Mouse (Mus musculus) brain, embryonic 14.5 days (tissue): ENCODE measurements around the gene Akt2. TPM values are rescaled to one million over a fixed set of nuclear protein-coding genes. Genes with fewer than 3 reads are reported as not detected.

Experiments used
- DNase-seq: peaks from one replicate; pipeline ENCODE4 v3.0.0-alpha.2; 2011; ENCODE audit warnings: low read depth
- CTCF ChIP-seq: fragments of 200-500 bp; IDR thresholded peaks from 2 replicates; pipeline ENCODE4 v1.5.1; 2012; ENCODE audit warnings: inconsistent platforms, mild to moderate bottlenecking, moderate library complexity, borderline replicate concordance; ENCODE audit not compliant: insufficient read depth, insufficient read length; ENCODE audit errors: extremely low read depth
- POLR2A ChIP-seq: fragments of 200-500 bp; IDR thresholded peaks from 2 replicates; pipeline ENCODE4 v1.6.1; 2012; ENCODE audit warnings: mild to moderate bottlenecking, inconsistent platforms, borderline replicate concordance; ENCODE audit not compliant: poor library complexity, insufficient read depth, insufficient read length, severe bottlenecking; ENCODE audit errors: extremely low read depth
- polyA plus RNA-seq: library from polyadenylated mRNA; depleted of rRNA; stranded (reverse); fragments of >200 nt; gene quantifications from 2 replicates; pipeline ENCODE4 v1.2.3, GENCODE M21; 2012

The Akt2 gene
- polyA plus RNA-seq, 1 experiment = 74.2 TPM

DNA sequence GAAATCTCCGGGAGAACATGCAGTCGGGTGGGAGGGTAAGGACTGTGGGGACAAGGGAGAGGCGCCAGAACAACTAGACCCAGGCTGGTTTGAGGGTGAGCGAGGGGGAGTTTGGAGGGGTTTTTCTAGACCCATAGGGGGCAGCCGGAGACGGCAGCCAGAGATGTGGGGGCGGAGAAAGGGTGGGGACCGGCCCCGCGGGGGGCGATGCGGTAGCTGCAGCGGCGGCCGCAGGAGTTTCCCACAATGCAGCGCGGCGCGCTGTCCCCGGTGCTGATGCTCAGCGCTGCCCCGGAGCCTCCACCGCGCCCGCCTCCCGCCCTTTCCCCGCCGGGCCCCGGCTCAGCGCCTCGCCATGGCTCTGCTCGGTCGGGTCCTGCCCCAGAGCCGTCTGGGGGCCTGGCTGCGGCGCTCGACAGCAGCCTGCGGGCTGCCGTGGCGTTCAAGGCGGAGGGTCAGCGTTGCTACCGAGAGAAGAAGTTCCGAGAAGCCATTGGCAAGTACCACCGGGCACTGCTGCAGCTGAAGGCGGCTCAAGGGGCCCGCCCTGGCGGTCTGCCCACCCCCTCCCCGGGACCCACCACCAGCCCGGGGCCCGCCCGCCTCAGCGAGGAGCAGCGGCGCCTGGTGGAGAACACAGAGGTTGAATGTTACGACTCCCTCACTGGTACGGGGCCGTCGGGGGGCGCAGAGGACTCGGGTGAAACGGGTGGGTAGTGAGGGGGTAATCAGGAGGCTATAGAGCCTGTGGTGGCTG is 62.5 kb downstream of the Akt2 start, which contains the start of gene Ttc9b:
TSS of gene Ttc9b (plus strand) at position 235 of the 757 bp plus-strand sequence.
- TF ChIP-seq POLR2A (peak; percentile 83), CTCF (peak; percentile 47; the same call in 1 of the 2 replicates)
- peak; percentile 90 for DNase-seq

- peak; percentile 43 for DNase-seq
- TF ChIP-seq CTCF (peak; percentile 57; the same call in 1 of the 2 replicates), POLR2A (no peak)
Observed at GRCm38 (mm10) chr7:27654607-27655276, 63.4 kb downstream of the Akt2 start.

- no peak for TF ChIP-seq CTCF
- no peak for TF ChIP-seq POLR2A
- DNase-seq = no peak
Observed at GRCm38 (mm10) chr7:27655545-27655944, 64.2 kb downstream of the Akt2 start.

GRCm38 (mm10) chr7:27656600-27656999 is 65.2 kb downstream of the Akt2 start:
- no peak for DNase-seq
- TF ChIP-seq POLR2A (no peak), CTCF (no peak)

GRCm38 (mm10) chr7:27657824-27658395 is 66.6 kb downstream of the Akt2 start:
- no peak for DNase-seq
- TF ChIP-seq CTCF = no peak
- TF ChIP-seq POLR2A = no peak

DNA sequence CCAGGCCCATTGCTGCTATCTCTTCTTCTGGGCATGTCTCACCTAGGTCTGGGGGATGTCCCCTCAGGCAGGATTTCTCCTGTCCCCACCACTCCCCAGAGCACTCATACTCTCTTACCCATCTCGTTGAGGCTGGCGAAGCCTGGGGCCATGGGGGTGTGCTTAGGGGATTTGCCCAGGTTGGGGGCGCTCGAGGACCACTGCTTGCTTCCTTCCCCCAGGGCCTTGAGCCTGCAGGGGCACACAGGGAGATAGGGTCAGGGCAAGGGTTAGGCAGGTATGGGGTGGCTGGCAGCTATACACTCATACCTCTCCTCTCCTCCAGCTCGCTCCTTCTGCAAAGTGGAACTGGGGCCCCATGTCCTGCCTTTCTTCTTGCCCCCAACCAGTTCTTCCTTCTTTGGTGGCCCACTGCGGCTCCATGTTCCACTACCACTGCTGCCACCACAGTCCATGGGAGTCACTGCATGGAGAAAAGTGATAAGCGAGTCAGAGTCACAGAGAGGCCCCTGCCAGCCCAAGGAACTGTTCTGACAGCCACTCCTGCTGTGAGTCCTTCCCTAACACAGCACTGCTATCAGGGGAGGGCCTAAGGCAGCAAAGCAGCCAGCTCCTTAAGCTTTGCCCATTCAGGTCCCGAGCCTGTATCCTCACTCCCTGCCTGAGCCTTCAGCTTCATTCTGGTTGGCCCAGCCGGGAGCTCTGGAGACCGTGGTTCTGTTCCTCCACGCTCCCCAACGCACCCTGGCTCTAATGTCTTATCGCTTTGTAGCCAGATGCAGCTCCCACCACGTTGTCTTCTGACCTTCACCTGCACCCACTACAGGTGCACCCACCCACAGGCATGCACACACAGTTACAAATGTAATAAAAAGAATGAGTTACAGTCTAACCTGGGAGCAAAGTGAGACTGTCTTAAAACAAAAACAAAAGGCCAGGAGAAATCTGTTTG is 67.6 kb downstream of the Akt2 start:
- no peak for DNase-seq
- TF ChIP-seq CTCF = no peak
- TF ChIP-seq POLR2A = no peak

GRCm38 (mm10) chr7:27662038-27662437 is 70.7 kb downstream of the Akt2 start:
- no peak for TF ChIP-seq POLR2A
- no peak for TF ChIP-seq CTCF
- no peak for DNase-seq

- DNase-seq = no peak
- TF ChIP-seq CTCF (no peak), POLR2A (no peak)
Observed at GRCm38 (mm10) chr7:27673064-27673574, 81.8 kb downstream of the Akt2 start.

DNA sequence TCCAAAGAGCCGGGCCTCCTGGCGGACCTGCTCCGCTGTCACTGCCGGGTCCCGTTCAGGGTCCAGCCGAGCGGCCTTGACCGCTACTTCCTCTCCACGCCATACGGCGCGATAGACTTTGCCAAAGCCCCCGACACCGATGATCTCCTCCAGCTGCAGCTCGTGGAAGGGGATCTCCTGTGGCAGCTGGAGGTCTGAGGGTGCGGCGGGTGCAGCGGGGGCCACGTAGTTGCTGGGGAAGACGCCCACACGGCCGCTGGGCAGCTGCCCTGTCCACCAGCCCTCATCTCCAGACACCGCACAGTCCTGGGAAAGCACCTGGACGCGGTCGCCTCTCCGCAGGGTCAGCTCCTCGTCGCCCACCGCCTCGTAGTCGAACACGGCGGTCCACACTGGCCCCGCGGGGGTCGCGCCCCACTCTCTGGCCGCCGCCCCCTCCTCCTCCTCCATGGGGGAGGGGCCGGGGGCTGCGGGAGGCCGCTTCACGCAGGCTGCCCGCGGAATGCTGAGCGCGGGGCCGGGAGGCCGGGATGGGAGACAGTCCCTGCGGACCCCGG is 82.3 kb downstream of the Akt2 start:
- TF ChIP-seq POLR2A (no peak), CTCF (no peak)
- DNase-seq = no peak

- TF ChIP-seq CTCF = no peak
- TF ChIP-seq POLR2A = no peak
- DNase-seq = no peak
Observed at GRCm38 (mm10) chr7:27674195-27674521, 82.8 kb downstream of the Akt2 start.

DNA sequence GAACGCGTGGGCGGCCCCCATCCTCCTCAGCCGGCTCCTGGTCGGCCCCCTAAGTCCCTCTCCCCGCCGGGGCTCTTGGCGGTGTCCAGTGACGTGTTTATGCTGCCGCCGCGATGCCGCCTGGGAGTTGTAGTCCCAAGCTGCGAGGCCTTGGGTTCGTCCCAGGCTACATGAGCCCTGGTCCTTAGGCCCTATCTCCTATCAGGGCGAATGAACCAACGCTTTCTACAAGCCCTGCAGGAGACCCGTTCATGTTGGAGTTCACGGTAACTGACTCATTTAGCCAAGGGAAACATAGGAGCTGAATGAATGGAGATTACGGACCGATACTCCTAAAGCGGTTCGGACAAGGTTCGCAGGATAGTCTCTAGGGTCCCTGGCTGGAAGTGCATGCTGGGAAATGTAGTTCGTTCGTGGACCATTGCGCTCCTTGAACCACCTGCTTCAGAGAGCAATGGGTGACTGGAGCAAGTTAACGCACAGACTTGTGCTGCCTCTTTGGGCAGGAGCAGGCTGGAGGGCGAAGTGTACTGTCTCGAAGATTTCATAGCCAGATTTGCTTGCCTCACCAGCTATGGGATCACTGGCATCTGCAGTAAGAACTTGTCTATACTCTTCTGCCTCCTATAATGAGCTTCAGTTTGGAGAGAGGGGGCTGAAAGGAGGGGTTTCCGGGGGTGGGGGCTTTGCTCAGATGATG is 83.3 kb downstream of the Akt2 start, which contains the start of gene Map3k10:
TSS of gene Map3k10 (minus strand) at position 77 of the 700 bp plus-strand sequence.
- TF ChIP-seq CTCF = no peak
- TF ChIP-seq POLR2A = peak; percentile 74; the same call in 1 of the 2 replicates
- DNase-seq = peak; percentile 99
